Mouse (Mus musculus) neural tube, embryonic 15.5 days (tissue): ENCODE data around the gene Cdc42ep1. TPM values are rescaled to one million over a fixed set of nuclear protein-coding genes. Genes with fewer than 3 reads are reported as not detected.

Experiments used
- ATAC-seq: fragments of 200-750 bp; cut with Nextera tagmentation; 2 replicates; pipeline ENCODE4 v1.8.0; 2017; ENCODE audit warnings: mild to moderate bottlenecking, moderate TSS enrichment, moderate library complexity; ENCODE audit not compliant: low FRiP score
- H3K27ac ChIP-seq: fragments of 300-500 bp; sonication (generic); replicated peaks from 2 replicates; pipeline ENCODE4 v1.5.1; 2015; ENCODE audit warnings: mild to moderate bottlenecking, inconsistent platforms
- H3K27me3 ChIP-seq: fragments of 300-500 bp; sonication (generic); replicated peaks from 2 replicates; pipeline ENCODE4 v1.6.1; 2015; ENCODE audit warnings: inconsistent platforms
- H3K36me3 ChIP-seq: fragments of 300-500 bp; sonication (generic); 2 replicates; pipeline ENCODE4 v1.6.1; 2015; ENCODE audit warnings: inconsistent platforms
- H3K4me1 ChIP-seq: fragments of 300-500 bp; sonication (generic); 2 replicates; pipeline ENCODE4 v1.6.1; 2015; ENCODE audit warnings: inconsistent platforms
- H3K4me2 ChIP-seq: fragments of 300-500 bp; sonication (generic); 2 replicates; pipeline ENCODE4 v1.6.1; 2015; ENCODE audit warnings: inconsistent platforms, mild to moderate bottlenecking, moderate library complexity
- H3K4me3 ChIP-seq: fragments of 300-500 bp; sonication (generic); replicated peaks from 2 replicates; pipeline ENCODE4 v1.5.1; 2015; ENCODE audit warnings: mild to moderate bottlenecking, inconsistent platforms
- H3K9ac ChIP-seq: fragments of 300-500 bp; sonication (generic); replicated peaks from 2 replicates; pipeline ENCODE4 v1.6.1; 2015; ENCODE audit warnings: mild to moderate bottlenecking, inconsistent platforms
- H3K9me3 ChIP-seq: fragments of 300-500 bp; sonication (generic); replicated peaks from 2 replicates; pipeline ENCODE4 v1.6.1; 2016; ENCODE audit warnings: inconsistent platforms
- WGBS: fragments of 180-500 bp; shearing (Covaris S2); methylation state at CpG from one replicate; pipeline ENCODE4 v1.1.7; 2015; ENCODE audit warnings: mixed read lengths; 5-methylcytosine and 5-hydroxymethylcytosine counted together
- polyA plus RNA-seq: library from polyadenylated mRNA; unstranded; fragments of >200 nt; fragmentation: Nextera tagmentation; extraction: Ambion mirVana; gene quantifications from 2 replicates; pipeline ENCODE4 v1.2.1, GENCODE M21; 2015

Cdc42ep1 gene
- polyA plus RNA-seq, 1 experiment from 2014 or later, result 12.0 TPM

GRCm38 (mm10) chr15:78855303-78855965 lies 13.0 kb downstream of the Cdc42ep1 start, which contains the start of gene Lgals2:
Gene Lgals2, minus strand, starts transcription at chr15:78855529.
- H3K4me1 ChIP-seq, result peaks cover 5% of the 10 kb centered on the region; the same call in 1 of the 2 replicates
- no peak within 1 kb of the TSS for H3K27ac ChIP-seq
- H3K36me3 ChIP-seq, result no peaks in the 10 kb centered on the region
- no peak within 1 kb of the TSS for H3K9ac ChIP-seq
- no peaks in the 10 kb centered on the region for H3K27me3 ChIP-seq
- no peak within 1 kb of the TSS for H3K4me3 ChIP-seq
- H3K4me2 ChIP-seq, result no peak within 1 kb of the TSS
- ATAC-seq, result no peak
- no peaks in the 10 kb centered on the region for H3K9me3 ChIP-seq
- 75% methylated on average over 8 of the region's 8 CpGs for WGBS

DNA sequence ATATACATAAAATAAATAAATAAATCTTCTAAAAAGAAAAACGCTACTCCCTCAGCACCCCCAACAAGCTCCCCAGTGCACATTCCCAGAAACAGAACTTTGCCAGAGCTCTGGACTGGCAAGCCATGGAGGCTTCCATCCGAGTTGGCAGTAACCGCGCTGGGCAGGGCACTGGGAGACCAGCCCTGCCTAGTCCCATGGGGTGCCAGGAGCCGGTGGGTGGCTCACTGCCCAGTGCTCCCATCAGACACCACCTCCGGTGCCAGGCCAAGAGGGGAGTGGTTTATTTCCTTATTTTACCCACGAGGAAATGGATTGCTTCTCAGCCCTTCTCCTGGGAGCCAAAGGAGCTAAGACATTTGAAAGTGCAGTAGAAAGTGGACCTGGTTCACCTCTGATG lies 14.6 kb downstream of the Cdc42ep1 start:
- no peak overlapping the region for H3K4me3 ChIP-seq
- H3K36me3 ChIP-seq, result no peaks in the 10 kb centered on the region
- no peak overlapping the region for H3K9ac ChIP-seq
- H3K4me2 ChIP-seq, result no peak overlapping the region
- H3K9me3 ChIP-seq, result no peaks in the 10 kb centered on the region
- no peaks in the 10 kb centered on the region for H3K27me3 ChIP-seq
- H3K27ac ChIP-seq, result no peak overlapping the region
- no peak for ATAC-seq
- WGBS, result 71% methylated on average over 7 of the region's 7 CpGs
- 0 out of 2 replicates have a peak, but pooled peaks cover under 1% of the 10 kb centered on the region for H3K4me1 ChIP-seq

DNA sequence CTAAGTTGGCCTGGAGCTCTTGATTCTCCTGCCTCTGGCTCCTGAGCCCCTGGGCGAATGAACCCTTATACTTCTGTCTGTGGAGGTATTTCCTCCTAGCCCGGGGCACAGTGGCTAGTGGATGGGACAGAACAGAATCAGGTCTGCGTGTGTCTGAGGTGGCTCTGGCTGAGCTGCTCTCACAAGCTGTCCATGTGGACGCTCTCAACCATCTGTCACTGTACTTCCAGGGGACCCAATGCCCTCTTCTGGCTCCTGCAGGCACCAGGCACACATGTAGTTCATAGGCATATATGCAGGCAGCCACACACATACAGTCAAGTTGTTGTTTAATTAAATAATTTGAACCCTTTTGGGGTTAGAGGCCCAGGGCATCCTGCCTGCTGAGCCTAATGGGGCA lies 16.9 kb downstream of the Cdc42ep1 start:
- Histone ChIP-seq H3K36me3 (no peaks in the 10 kb centered on the region), H3K4me1 (0 out of 2 replicates have a peak, but pooled peaks cover 3% of the 10 kb centered on the region), H3K27ac (no peak overlapping the region), H3K4me2 (no peak overlapping the region), H3K9me3 (no peaks in the 10 kb centered on the region), H3K27me3 (no peaks in the 10 kb centered on the region), H3K4me3 (no peak overlapping the region), H3K9ac (no peak overlapping the region)
- no peak for ATAC-seq
- 84% methylated on average over 4 of the region's 4 CpGs for WGBS

DNA sequence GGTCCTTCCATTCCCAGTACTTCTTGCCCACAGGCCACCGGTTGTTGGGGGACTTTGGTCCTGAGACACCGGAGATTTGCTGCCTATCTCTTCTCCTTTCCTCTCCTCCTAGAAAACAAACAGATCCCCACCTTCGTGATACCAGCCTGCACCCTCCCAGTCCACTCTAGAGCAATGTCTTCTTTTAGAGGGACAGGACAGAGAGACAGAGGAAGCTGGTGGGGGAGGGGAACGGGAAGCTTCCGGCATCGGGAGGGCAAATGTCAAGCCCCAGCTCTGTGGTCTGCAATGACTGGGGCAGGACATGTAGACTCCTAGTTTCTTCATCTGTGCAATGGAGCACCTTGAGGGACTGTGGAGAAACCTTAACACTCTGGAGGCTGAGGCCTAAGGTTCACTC lies 17.3 kb downstream of the Cdc42ep1 start:
- no peak overlapping the region for H3K4me2 ChIP-seq
- WGBS, result 83% methylated on average over 6 of the region's 6 CpGs
- H3K4me1 ChIP-seq, result 0 out of 2 replicates have a peak, but pooled peaks cover 3% of the 10 kb centered on the region
- H3K27ac ChIP-seq, result no peak overlapping the region
- no peak overlapping the region for H3K4me3 ChIP-seq
- H3K27me3 ChIP-seq, result no peaks in the 10 kb centered on the region
- no peaks in the 10 kb centered on the region for H3K36me3 ChIP-seq
- no peak for ATAC-seq
- no peaks in the 10 kb centered on the region for H3K9me3 ChIP-seq
- no peak overlapping the region for H3K9ac ChIP-seq

GRCm38 (mm10) chr15:78862280-78862679 lies 19.9 kb downstream of the Cdc42ep1 start:
- 84% methylated on average over 5 of the region's 5 CpGs for WGBS
- no peak overlapping the region for H3K27ac ChIP-seq
- no peaks in the 10 kb centered on the region for H3K36me3 ChIP-seq
- H3K4me1 ChIP-seq, result 0 out of 2 replicates have a peak, but pooled peaks cover 3% of the 10 kb centered on the region
- H3K9ac ChIP-seq, result no peak overlapping the region
- ATAC-seq, result no peak
- no peaks in the 10 kb centered on the region for H3K27me3 ChIP-seq
- H3K4me3 ChIP-seq, result no peak overlapping the region
- H3K9me3 ChIP-seq, result no peaks in the 10 kb centered on the region
- H3K4me2 ChIP-seq, result no peak overlapping the region

DNA sequence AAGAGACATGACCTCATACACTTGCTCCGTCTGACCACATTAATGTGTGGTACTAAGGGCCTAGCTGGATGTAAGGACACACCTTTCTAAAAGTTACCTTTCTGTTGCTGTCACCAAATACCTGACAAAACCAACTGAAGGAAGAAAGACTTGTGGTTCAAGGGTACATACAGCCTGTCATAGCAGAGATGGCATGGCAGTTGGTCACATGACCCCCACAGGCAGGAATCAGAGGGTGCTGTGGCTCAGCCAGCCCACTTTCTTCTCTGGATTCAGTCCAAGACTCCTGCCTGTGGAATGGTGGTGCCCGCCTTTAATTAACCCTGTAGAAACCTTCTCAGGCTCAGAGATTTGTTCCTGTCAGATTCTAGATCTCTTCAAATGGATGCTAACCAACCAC lies 20.7 kb downstream of the Cdc42ep1 start:
- Histone ChIP-seq H3K4me2 (no peak overlapping the region), H3K9me3 (no peaks in the 10 kb centered on the region), H3K4me3 (no peak overlapping the region), H3K27ac (no peak overlapping the region), H3K4me1 (0 out of 2 replicates have a peak, but pooled peaks cover 3% of the 10 kb centered on the region), H3K27me3 (no peaks in the 10 kb centered on the region), H3K9ac (no peak overlapping the region), H3K36me3 (no peaks in the 10 kb centered on the region)
- 74% methylated on average over 2 of the region's 2 CpGs for WGBS
- ATAC-seq, result no peak

GRCm38 (mm10) chr15:78863852-78864253 lies 21.4 kb downstream of the Cdc42ep1 start:
- ATAC-seq, result no peak

GRCm38 (mm10) chr15:78868398-78868797 lies 26.0 kb downstream of the Cdc42ep1 start:
- H3K9me3 ChIP-seq, result no peaks in the 10 kb centered on the region
- 31% methylated on average over 9 of the region's 9 CpGs for WGBS
- no peaks in the 10 kb centered on the region for H3K27me3 ChIP-seq
- no peak overlapping the region for H3K4me3 ChIP-seq
- 0 out of 2 replicates have a peak overlapping the region, but pooled peaks have one; percentile 2 for H3K4me2 ChIP-seq
- no peak overlapping the region for H3K9ac ChIP-seq
- 0 out of 2 replicates have a peak, but pooled peaks cover 5% of the 10 kb centered on the region for H3K4me1 ChIP-seq
- peak; percentile 54 for ATAC-seq
- no peaks in the 10 kb centered on the region for H3K36me3 ChIP-seq
- peak overlapping the region; percentile 75 for H3K27ac ChIP-seq

More at GRCm38 (mm10) chr15:78863852-78864253, 21.4 kb downstream of the Cdc42ep1 start:
- H3K27ac ChIP-seq, result no peak overlapping the region
- 49% methylated on average over 13 of the region's 13 CpGs for WGBS
- H3K4me3 ChIP-seq, result no peak overlapping the region
- no peaks in the 10 kb centered on the region for H3K9me3 ChIP-seq
- H3K36me3 ChIP-seq, result no peaks in the 10 kb centered on the region
- 0 out of 2 replicates have a peak, but pooled peaks cover 6% of the 10 kb centered on the region for H3K4me1 ChIP-seq
- H3K4me2 ChIP-seq, result no peak overlapping the region
- no peaks in the 10 kb centered on the region for H3K27me3 ChIP-seq
- H3K9ac ChIP-seq, result no peak overlapping the region

DNA sequence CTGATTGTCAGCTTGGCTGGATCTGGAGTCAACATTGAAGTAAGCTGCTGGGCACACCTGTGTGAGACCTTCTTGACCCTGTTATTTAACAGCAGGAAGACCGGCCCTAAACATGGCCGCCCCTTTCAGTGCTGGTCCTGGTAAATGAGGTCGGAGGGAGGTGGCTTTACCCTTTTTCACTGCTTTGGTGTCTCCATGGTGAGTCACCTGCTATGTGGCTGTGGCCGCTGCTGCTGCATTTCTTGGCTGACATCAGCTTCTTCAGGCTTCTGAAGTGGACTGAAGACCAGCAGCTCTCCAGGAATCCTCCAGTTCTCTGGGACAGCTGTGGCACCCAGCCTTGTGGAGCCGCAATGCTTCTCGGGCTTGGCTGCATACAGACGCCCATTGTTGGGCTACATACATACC lies 26.4 kb downstream of the Cdc42ep1 start:
- Histone ChIP-seq H3K9me3 (no peaks in the 10 kb centered on the region), H3K4me1 (0 out of 2 replicates have a peak, but pooled peaks cover 5% of the 10 kb centered on the region), H3K4me3 (no peak overlapping the region), H3K36me3 (no peaks in the 10 kb centered on the region), H3K27ac (peak overlapping the region; percentile 75), H3K9ac (no peak overlapping the region), H3K27me3 (no peaks in the 10 kb centered on the region), H3K4me2 (0 out of 2 replicates have a peak overlapping the region, but pooled peaks have one; percentile 2)
- 38% methylated on average over 7 of the region's 7 CpGs for WGBS
- peak; percentile 54; the same call in 1 of the 2 replicates for ATAC-seq

- Histone ChIP-seq H3K4me1 (0 out of 2 replicates have a peak, but pooled peaks cover 5% of the 10 kb centered on the region), H3K9me3 (no peaks in the 10 kb centered on the region), H3K4me2 (no peak overlapping the region), H3K36me3 (no peaks in the 10 kb centered on the region), H3K27me3 (no peaks in the 10 kb centered on the region), H3K27ac (no peak overlapping the region), H3K9ac (no peak overlapping the region), H3K4me3 (no peak overlapping the region)
- ATAC-seq, result no peak
- 30% methylated on average over 6 of the region's 6 CpGs for WGBS
Observed at GRCm38 (mm10) chr15:78869775-78870174, 27.4 kb downstream of the Cdc42ep1 start.

DNA sequence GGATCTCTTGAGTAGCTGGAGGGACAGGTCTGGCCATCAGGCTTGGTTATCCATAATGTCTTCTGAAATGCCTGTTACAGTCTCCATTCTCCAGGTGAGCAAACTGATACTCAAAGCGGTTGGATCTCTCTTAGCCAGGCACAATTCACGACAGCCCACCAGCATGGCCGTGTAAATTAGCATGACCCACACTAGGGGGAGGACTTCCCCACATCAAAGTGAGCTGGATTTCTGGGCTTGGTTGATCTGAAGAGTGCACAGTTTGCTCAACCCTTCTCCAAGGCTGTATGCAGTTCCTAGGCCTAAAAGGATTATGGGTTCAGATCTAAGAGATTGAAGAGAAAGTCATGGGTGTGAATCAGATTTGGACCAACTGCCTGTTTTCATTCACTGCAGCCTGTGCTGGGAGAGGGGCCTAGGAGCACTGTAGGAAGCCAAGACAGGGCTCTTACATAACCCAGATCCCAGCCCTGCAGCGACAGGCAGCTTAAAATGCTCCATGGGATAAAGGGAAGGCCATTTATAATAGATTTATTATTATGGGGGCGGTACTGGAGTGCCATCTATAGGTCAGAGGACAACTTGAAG lies 29.7 kb downstream of the Cdc42ep1 start:
- H3K4me1 ChIP-seq, result peaks cover 20% of the 10 kb centered on the region
- H3K4me2 ChIP-seq, result no peak overlapping the region
- H3K9me3 ChIP-seq, result no peaks in the 10 kb centered on the region
- H3K27ac ChIP-seq, result no peak overlapping the region
- ATAC-seq, result no peak
- 58% methylated on average over 5 of the region's 5 CpGs for WGBS
- H3K36me3 ChIP-seq, result no peaks in the 10 kb centered on the region
- no peak overlapping the region for H3K9ac ChIP-seq
- H3K27me3 ChIP-seq, result no peaks in the 10 kb centered on the region
- no peak overlapping the region for H3K4me3 ChIP-seq
